Mouse (Mus musculus) G1E (cell line): Measurements from ENCODE around the gene 2010111I01Rik. TPM values are rescaled to one million over a fixed set of nuclear protein-coding genes. Genes with fewer than 3 reads are reported as not detected.

Experiments
- ATAC-seq: 2 replicates; pipeline ENCODE4 v1.8.0; 2016; ENCODE audit warnings: mild to moderate bottlenecking; ENCODE audit not compliant: insufficient number of reproducible peaks, poor library complexity, low FRiP score, severe bottlenecking; ENCODE audit errors: extremely low read depth
- DNase-seq: peaks from one replicate; pipeline ENCODE4 v3.0.0; 2012; ENCODE audit warnings: low spot score
- H3K27me3 ChIP-seq: 2 replicates; pipeline ENCODE4 v1.6.1; 2012; ENCODE audit warnings: mild to moderate bottlenecking, low read length, inconsistent platforms; ENCODE audit not compliant: insufficient read depth
- H3K36me3 ChIP-seq: replicated peaks from 2 replicates; pipeline ENCODE3; 2012; ENCODE audit warnings: mild to moderate bottlenecking, inconsistent platforms
- H3K4me1 ChIP-seq: 2 replicates; pipeline ENCODE4 v1.6.1; 2012; ENCODE audit warnings: low read depth, low read length, inconsistent platforms, mixed read lengths; ENCODE audit not compliant: insufficient read depth
- H3K4me3 ChIP-seq: 2 replicates; pipeline ENCODE4 v1.5.1; 2012; ENCODE audit warnings: low read depth, mild to moderate bottlenecking, inconsistent platforms, low read length, moderate library complexity, mixed read lengths
- H3K9me3 ChIP-seq: replicated peaks from 2 replicates; pipeline ENCODE4 v1.6.1; 2012; ENCODE audit warnings: inconsistent platforms
- CTCF ChIP-seq: IDR thresholded peaks from 2 replicates; pipeline ENCODE4 v1.5.1; 2012; ENCODE audit warnings: low read depth, low read length, inconsistent platforms, mixed read lengths
- GATA1 ChIP-seq: IDR thresholded peaks from 2 replicates; pipeline ENCODE4 v1.6.1; 2012; ENCODE audit warnings: borderline replicate concordance, low read length, inconsistent platforms, mixed read lengths
- GATA2 ChIP-seq: IDR thresholded peaks from 2 replicates; pipeline ENCODE4 v1.6.1; 2012; ENCODE audit warnings: low read depth, low read length, inconsistent platforms, borderline replicate concordance
- POLR2AphosphoS5 ChIP-seq: IDR thresholded peaks from 2 replicates; pipeline ENCODE4 v1.6.1; 2012; ENCODE audit warnings: low read depth, low read length, inconsistent platforms; ENCODE audit not compliant: insufficient replicate concordance
- TAL1 ChIP-seq: conservative IDR thresholded peaks from 2 replicates; pipeline ENCODE4 v1.6.1; 2012; ENCODE audit warnings: low read depth, low read length, inconsistent platforms, mixed read lengths
- polyA plus RNA-seq: library from polyadenylated mRNA; stranded (reverse); fragments of >175 nt; gene quantifications from 2 replicates; pipeline ENCODE4 v1.2.3, GENCODE M21; 2012
- total RNA-seq, 2 experiments: library from RNA; stranded (forward) in 1 of 2; stranded (reverse) in 1 of 2; fragments of 200-1000 nt in 1 of 2; fragments of >200 nt in 1 of 2; fragmentation: Nextera tagmentation in 1 of 2; gene quantifications; 2 replicates each; pipeline ENCODE4 v1.2.3; 2014 to 2017

2010111I01Rik gene
- total and polyA plus RNA-seq, 3 experiments = 14.7 to 57.2 (median 22.2) TPM

- Histone ChIP-seq H3K9me3 (peaks cover 2% of the 10 kb centered on the region; the same call in 1 of the 2 replicates), H3K4me1 (no peaks in the 10 kb centered on the region), H3K4me3 (no peak overlapping the region), H3K36me3 (no peaks in the 10 kb centered on the region), H3K27me3 (no peaks in the 10 kb centered on the region)
- no peak for TF ChIP-seq TAL1
- TF ChIP-seq GATA1 = no peak
- no peak for TF ChIP-seq GATA2
- no peak for TF ChIP-seq CTCF
- no peak for TF ChIP-seq POLR2AphosphoS5
- no peak for DNase-seq
- ATAC-seq = no peak
Measured at GRCm38 (mm10) chr13:63112043-63112597, 147.4 kb downstream of the 2010111I01Rik start.

GRCm38 (mm10) chr13:63112598-63113372 is 148.1 kb downstream of the 2010111I01Rik start:
- no peak for ATAC-seq

GRCm38 (mm10) chr13:63113881-63114301 is 149.2 kb downstream of the 2010111I01Rik start:
- DNase-seq (no peak), ATAC-seq (no peak)
- Histone ChIP-seq H3K27me3 (no peaks in the 10 kb centered on the region), H3K9me3 (peaks cover 2% of the 10 kb centered on the region; the same call in 1 of the 2 replicates), H3K4me3 (no peak overlapping the region), H3K36me3 (no peaks in the 10 kb centered on the region), H3K4me1 (no peaks in the 10 kb centered on the region)
- no peak for TF ChIP-seq TAL1
- TF ChIP-seq POLR2AphosphoS5 = no peak
- TF ChIP-seq GATA2 = no peak
- no peak for TF ChIP-seq GATA1
- TF ChIP-seq CTCF = no peak

More at GRCm38 (mm10) chr13:63112598-63113372, 148.1 kb downstream of the 2010111I01Rik start:
- H3K9me3 ChIP-seq = peaks cover 2% of the 10 kb centered on the region; the same call in 1 of the 2 replicates
- H3K4me3 ChIP-seq = no peak overlapping the region
- no peaks in the 10 kb centered on the region for H3K27me3 ChIP-seq
- DNase-seq = no peak
- no peak for TF ChIP-seq CTCF
- no peak for TF ChIP-seq POLR2AphosphoS5
- TF ChIP-seq GATA2 = no peak
- TF ChIP-seq TAL1 = no peak
- TF ChIP-seq GATA1 = no peak
- no peaks in the 10 kb centered on the region for H3K36me3 ChIP-seq
- H3K4me1 ChIP-seq = no peaks in the 10 kb centered on the region

- ATAC-seq (no peak), DNase-seq (no peak)
- H3K4me1 ChIP-seq = no peaks in the 10 kb centered on the region
Measured at GRCm38 (mm10) chr13:63115187-63115784, 150.6 kb downstream of the 2010111I01Rik start.

DNA sequence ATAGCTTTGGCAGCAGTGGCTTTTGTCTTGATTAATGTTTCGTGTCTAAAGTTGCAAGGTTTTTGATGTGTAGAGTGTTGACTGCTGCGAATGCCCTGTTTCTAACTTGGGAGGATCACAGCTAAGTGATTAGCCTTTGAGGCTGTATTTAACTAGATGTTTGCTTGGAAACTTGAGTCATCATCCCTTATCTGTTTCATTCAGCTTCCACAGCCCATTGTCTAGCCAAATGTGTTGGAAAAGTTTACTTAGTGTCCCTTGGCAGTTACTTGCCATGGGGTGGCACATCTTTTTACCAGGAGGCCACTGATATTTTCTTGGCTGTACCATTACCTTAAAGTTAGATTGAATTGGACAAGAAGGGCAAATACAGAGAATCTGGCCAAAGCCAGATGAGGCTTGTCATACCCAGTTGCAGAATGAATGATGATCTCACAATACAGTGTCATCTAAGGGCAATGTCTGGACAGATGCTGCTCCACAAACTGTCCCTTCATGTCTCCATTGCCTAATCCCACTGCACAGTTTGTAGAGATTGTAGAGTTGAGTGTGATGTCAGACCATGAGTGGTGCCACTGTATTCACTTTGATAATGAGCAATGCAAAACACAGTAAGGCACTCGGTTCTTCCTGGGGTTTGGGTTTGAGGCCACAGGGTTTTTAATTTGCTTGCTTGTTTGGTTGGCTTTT is 152.9 kb downstream of the 2010111I01Rik start:
- no peak for ATAC-seq
- Histone ChIP-seq H3K36me3 (no peaks in the 10 kb centered on the region), H3K9me3 (peaks cover 2% of the 10 kb centered on the region; the same call in 1 of the 2 replicates), H3K4me3 (no peak overlapping the region), H3K4me1 (no peaks in the 10 kb centered on the region), H3K27me3 (no peaks in the 10 kb centered on the region)
- DNase-seq = no peak
- no peak for TF ChIP-seq POLR2AphosphoS5

More at GRCm38 (mm10) chr13:63115187-63115784, 150.6 kb downstream of the 2010111I01Rik start:
- no peak for TF ChIP-seq POLR2AphosphoS5
- no peak for TF ChIP-seq CTCF
- Histone ChIP-seq H3K9me3 (peaks cover 2% of the 10 kb centered on the region; the same call in 1 of the 2 replicates), H3K4me3 (no peak overlapping the region), H3K27me3 (no peaks in the 10 kb centered on the region), H3K36me3 (no peaks in the 10 kb centered on the region)

DNA sequence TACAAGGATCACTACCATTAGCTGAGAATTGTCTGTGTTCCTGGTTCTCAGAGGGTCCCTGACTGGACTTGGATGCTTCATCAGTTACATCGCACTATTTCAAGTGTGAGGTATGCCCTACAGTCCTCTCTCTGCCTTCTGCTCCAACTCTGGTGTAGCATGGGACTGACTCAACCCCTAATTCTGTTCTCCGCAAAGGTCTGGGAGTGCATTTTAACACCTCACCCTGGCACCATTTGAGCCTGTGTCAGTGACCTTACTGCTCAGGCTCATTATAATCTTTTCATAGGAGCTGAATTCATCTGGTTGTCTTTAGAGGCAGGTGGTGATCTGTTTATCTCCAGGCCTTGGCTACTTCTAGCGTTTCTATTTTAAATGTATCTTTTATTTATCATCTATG is 154.0 kb downstream of the 2010111I01Rik start:
- no peak for ATAC-seq
- Histone ChIP-seq H3K9me3 (peaks cover 2% of the 10 kb centered on the region; the same call in 1 of the 2 replicates), H3K36me3 (no peaks in the 10 kb centered on the region), H3K4me1 (no peaks in the 10 kb centered on the region), H3K4me3 (no peak overlapping the region), H3K27me3 (no peaks in the 10 kb centered on the region)
- no peak for TF ChIP-seq GATA2
- TF ChIP-seq POLR2AphosphoS5 = no peak
- no peak for TF ChIP-seq GATA1
- no peak for TF ChIP-seq CTCF
- DNase-seq = no peak
